Mouse (Mus musculus): ENCODE results near the gene Trim8. TPM values are rescaled to one million over a fixed set of nuclear protein-coding genes. Genes with fewer than 3 reads are reported as not detected.

Gene Trim8
- polyA plus RNA-seq, 1 experiment from 2014 or later, result 30.5 TPM

GRCm38 (mm10) chr19:46463446-46463845 lies 38.1 kb upstream of the Trim8 start:
- Histone ChIP-seq H3K4me2 (ENCODE audit: low read length) (no peak overlapping the region), H3K27ac (no peak overlapping the region), H3K4me1 (replicated peaks; ENCODE audit: insufficient read depth, low read length) (peaks cover 21% of the 10 kb centered on the region), H3K4me3 (replicated peaks; ENCODE audit: low read depth, low read length) (no peak overlapping the region), H3K9ac (ENCODE audit: low read depth, low read length) (no peak overlapping the region), H3K27me3 (ENCODE audit: insufficient read depth, low read length) (no peaks in the 10 kb centered on the region), H3K9me3 (replicated peaks; ENCODE audit: low read length) (no peaks in the 10 kb centered on the region), H3K36me3 (ENCODE audit: insufficient read depth, low read length) (peaks cover 3% of the 10 kb centered on the region; the same call in 1 of the 2 replicates)
- no peak for TF ChIP-seq CTCF (IDR thresholded peaks at IDR 0.05; ENCODE audit: low read depth)
- DNase-seq (ENCODE audit: low spot score), result no peak
- 99% methylated on average over 4 of the region's 4 CpGs for WGBS
- no peak for ATAC-seq (replicated peaks; ENCODE audit: low FRiP score, low read depth)

DNA sequence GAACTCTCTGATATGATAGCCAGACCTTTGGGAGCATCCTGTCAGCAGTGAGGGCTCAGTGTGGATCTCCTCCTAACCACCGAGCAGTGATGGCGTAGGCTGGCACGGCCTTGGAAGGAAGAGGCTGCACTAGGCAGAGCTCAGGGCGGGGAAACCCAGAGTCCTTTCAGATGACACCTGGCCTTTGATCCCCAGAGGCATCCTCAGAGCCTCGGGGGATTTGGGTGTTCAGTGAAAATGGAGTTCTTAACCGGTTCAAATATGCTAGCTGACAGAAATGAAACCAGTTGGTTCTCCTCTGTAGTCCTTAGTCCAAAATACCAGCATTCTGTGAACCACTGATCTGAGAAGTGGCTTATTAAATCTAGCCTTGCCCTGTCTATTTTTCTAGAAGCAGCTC lies 35.3 kb upstream of the Trim8 start:
- Histone ChIP-seq H3K27me3 (ENCODE audit: insufficient read depth, low read length) (no peaks in the 10 kb centered on the region), H3K27ac (no peak overlapping the region), H3K9ac (ENCODE audit: low read depth, low read length) (no peak overlapping the region), H3K4me1 (replicated peaks; ENCODE audit: insufficient read depth, low read length) (peaks cover 22% of the 10 kb centered on the region), H3K4me3 (replicated peaks; ENCODE audit: low read depth, low read length) (no peak overlapping the region), H3K4me2 (ENCODE audit: low read length) (no peak overlapping the region), H3K9me3 (replicated peaks; ENCODE audit: low read length) (no peaks in the 10 kb centered on the region), H3K36me3 (ENCODE audit: insufficient read depth, low read length) (peaks cover 3% of the 10 kb centered on the region; the same call in 1 of the 2 replicates)
- whole genome bisulfite sequencing, result 68% methylated on average over 6 of the region's 6 CpGs
- DNase-seq (ENCODE audit: low spot score) (no peak), ATAC-seq (replicated peaks; ENCODE audit: low FRiP score, low read depth) (no peak)
- no peak for TF ChIP-seq CTCF (IDR thresholded peaks at IDR 0.05; ENCODE audit: low read depth)

DNA sequence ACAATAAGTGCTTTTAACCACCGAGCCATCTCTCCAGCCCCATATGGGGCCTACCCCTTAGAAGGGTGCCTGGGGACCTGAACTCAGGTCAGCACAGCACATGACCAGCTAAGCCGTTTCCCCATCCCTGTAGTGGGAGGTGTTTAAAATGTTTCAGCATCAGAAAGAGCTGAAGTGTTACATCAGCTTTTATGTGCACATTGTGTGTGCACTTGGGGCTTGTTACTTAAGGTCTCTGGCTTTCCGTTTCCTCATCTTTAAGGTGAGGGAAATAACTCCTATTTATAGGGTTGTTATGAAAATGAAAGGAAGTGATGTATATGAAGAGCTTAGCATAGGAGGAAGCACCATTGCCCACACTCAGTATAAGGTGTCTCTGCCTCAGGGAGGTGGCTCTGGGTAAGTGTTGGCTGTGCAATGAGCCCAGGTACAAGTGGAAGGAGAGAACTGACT lies 34.4 kb upstream of the Trim8 start:
- Histone ChIP-seq H3K36me3 (ENCODE audit: insufficient read depth, low read length) (no peaks in the 10 kb centered on the region), H3K9me3 (replicated peaks; ENCODE audit: low read length) (no peaks in the 10 kb centered on the region), H3K4me1 (replicated peaks; ENCODE audit: insufficient read depth, low read length) (peaks cover 31% of the 10 kb centered on the region), H3K4me3 (replicated peaks; ENCODE audit: low read depth, low read length) (no peak overlapping the region), H3K27me3 (ENCODE audit: insufficient read depth, low read length) (no peaks in the 10 kb centered on the region), H3K9ac (ENCODE audit: low read depth, low read length) (no peak overlapping the region), H3K4me2 (ENCODE audit: low read length) (no peak overlapping the region), H3K27ac (no peak overlapping the region)
- TF ChIP-seq CTCF (IDR thresholded peaks at IDR 0.05; ENCODE audit: low read depth), result no peak
- WGBS, result 73% methylated on average over 3 of the region's 3 CpGs
- DNase-seq (ENCODE audit: low spot score), result no peak
- no peak for ATAC-seq (replicated peaks; ENCODE audit: low FRiP score, low read depth)

- Histone ChIP-seq H3K9ac (ENCODE audit: low read depth, low read length) (0 out of 2 replicates have a peak overlapping the region, but pooled peaks have one; percentile 8), H3K27ac (peak overlapping the region; percentile 73), H3K27me3 (ENCODE audit: insufficient read depth, low read length) (no peaks in the 10 kb centered on the region), H3K4me1 (replicated peaks; ENCODE audit: insufficient read depth, low read length) (peaks cover 30% of the 10 kb centered on the region), H3K36me3 (ENCODE audit: insufficient read depth, low read length) (peaks cover 20% of the 10 kb centered on the region; the same call in 1 of the 2 replicates), H3K4me2 (ENCODE audit: low read length) (no peak overlapping the region), H3K9me3 (replicated peaks; ENCODE audit: low read length) (no peaks in the 10 kb centered on the region), H3K4me3 (replicated peaks; ENCODE audit: low read depth, low read length) (no peak overlapping the region)
- DNase-seq (ENCODE audit: low spot score) (peak; percentile 76), ATAC-seq (replicated peaks; ENCODE audit: low FRiP score, low read depth) (no peak)
- 11% methylated on average over 17 of the region's 17 CpGs for WGBS
- TF ChIP-seq CTCF (IDR thresholded peaks at IDR 0.05; ENCODE audit: low read depth), result no peak
Observed at GRCm38 (mm10) chr19:46470364-46471240, 30.9 kb upstream of the Trim8 start.

DNA sequence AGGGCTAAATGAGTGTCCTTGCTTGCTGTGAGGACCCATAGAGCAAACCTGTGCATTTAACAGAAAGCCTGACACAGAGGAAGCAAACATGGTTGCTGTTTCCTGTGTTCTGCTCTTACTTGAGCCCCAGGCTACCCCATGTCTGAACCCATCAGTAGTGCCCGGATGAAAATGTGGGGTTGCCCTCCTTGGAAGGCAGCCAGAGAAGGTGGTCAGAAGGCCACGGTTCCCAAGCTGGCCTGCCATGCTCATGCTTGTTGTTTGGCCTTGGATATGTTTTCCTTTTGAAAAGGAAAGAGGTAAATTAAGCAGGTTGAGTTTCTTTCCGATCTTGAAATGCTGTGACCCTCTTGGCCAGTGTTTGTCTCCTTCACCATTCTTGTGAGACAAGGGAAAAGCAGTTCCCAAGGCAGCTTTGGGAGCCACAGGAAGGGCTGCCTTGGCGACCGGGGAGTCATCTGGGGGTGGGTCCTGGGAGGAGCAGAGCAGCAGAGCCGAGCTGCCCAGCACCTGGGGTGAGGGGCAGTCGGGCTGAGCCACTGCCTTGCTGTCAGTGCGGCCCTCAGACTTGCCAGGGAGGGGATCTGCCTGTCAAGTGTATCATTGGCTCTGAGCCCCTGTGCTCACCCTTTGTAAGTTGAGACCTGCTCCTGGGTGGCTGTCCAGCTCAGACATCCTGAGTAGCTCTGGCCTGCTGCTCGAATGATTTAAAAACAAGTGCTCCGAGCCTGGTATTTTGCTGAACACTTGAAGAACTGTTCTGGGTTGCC lies 30.0 kb upstream of the Trim8 start:
- no peak for TF ChIP-seq CTCF (IDR thresholded peaks at IDR 0.05; ENCODE audit: low read depth)
- no peak overlapping the region for H3K4me3 ChIP-seq (replicated peaks; ENCODE audit: low read depth, low read length)
- WGBS, result 6% methylated on average over 10 of the region's 10 CpGs
- DNase-seq (ENCODE audit: low spot score) (peak; percentile 82), ATAC-seq (replicated peaks; ENCODE audit: low FRiP score, low read depth) (peak; percentile 78)
- H3K4me1 ChIP-seq (replicated peaks; ENCODE audit: insufficient read depth, low read length), result peaks cover 28% of the 10 kb centered on the region
- peak overlapping the region; percentile 73 for H3K27ac ChIP-seq
- no peaks in the 10 kb centered on the region for H3K9me3 ChIP-seq (replicated peaks; ENCODE audit: low read length)
- H3K4me2 ChIP-seq (ENCODE audit: low read length), result no peak overlapping the region
- no peaks in the 10 kb centered on the region for H3K27me3 ChIP-seq (ENCODE audit: insufficient read depth, low read length)
- H3K9ac ChIP-seq (ENCODE audit: low read depth, low read length), result peak overlapping the region; percentile 37; the same call in 1 of the 2 replicates
- H3K36me3 ChIP-seq (ENCODE audit: insufficient read depth, low read length), result peaks cover 20% of the 10 kb centered on the region; the same call in 1 of the 2 replicates

DNA sequence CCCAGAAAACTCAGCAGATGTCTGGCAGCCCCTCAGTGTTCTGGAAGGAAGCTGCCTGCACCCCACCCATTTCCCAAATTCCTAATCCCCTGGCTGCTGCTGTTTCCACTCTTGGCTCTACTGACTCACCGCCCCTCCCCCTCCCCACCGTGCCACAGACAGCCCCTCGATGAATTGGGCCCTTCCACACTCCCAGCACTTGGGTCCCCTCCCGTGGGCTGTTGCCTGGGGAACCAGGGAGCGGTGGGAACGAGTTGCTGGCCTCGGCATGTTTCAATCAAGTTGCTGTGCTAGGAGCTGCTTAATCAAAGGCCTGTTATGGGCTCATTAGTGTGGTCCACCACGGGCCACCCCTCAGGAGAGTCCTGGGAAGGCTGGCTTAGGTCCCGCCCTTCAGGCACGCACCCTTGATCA lies 24.1 kb upstream of the Trim8 start:
- no peak for ATAC-seq (replicated peaks; ENCODE audit: low FRiP score, low read depth)
- peaks cover 43% of the 10 kb centered on the region for H3K4me1 ChIP-seq (replicated peaks; ENCODE audit: insufficient read depth, low read length)
- peak overlapping the region; percentile 82 for H3K27ac ChIP-seq
- H3K4me3 ChIP-seq (replicated peaks; ENCODE audit: low read depth, low read length), result no peak overlapping the region
- no peaks in the 10 kb centered on the region for H3K27me3 ChIP-seq (ENCODE audit: insufficient read depth, low read length)
- no peaks in the 10 kb centered on the region for H3K9me3 ChIP-seq (replicated peaks; ENCODE audit: low read length)
- H3K9ac ChIP-seq (ENCODE audit: low read depth, low read length), result no peak overlapping the region
- no peak overlapping the region for H3K4me2 ChIP-seq (ENCODE audit: low read length)
- H3K36me3 ChIP-seq (ENCODE audit: insufficient read depth, low read length), result peaks cover 26% of the 10 kb centered on the region; the same call in 1 of the 2 replicates
- no peak for TF ChIP-seq CTCF (IDR thresholded peaks at IDR 0.05; ENCODE audit: low read depth)
- 30% methylated on average over 10 of the region's 10 CpGs for WGBS
- DNase-seq (ENCODE audit: low spot score), result no peak
